Mouse (Mus musculus): ENCODE results near the gene Cdk5rap1.

GRCm38 (mm10) chr2:154401976-154402375 lies 29.2 kb upstream of the Cdk5rap1 start:
- TF ChIP-seq GATA1 (IDR thresholded peaks at IDR 0.05; ENCODE audit: borderline replicate concordance, low read length) (no peak), FLI1 (IDR thresholded peaks at IDR 0.05; ENCODE audit: low read length) (no peak)

Measured in megakaryocyte, embryonic 14.5 days (primary cell).